Mouse (Mus musculus) midbrain, embryonic 12.5 days (tissue): Measurements from ENCODE around the gene Ikzf5. TPM values are rescaled to one million over a fixed set of nuclear protein-coding genes. Genes with fewer than 3 reads are reported as not detected.
"Not testable (repeated sequence)": the region's sequence is repeated elsewhere in the genome, so short reads cannot be mapped to it uniquely, and the experiment has no call there.

Experiments used
- ATAC-seq: fragments of 200-750 bp; cut with Nextera tagmentation; 2 replicates; pipeline ENCODE4 v1.8.0; 2017; ENCODE audit warnings: low read depth, moderate TSS enrichment, moderate library complexity; ENCODE audit not compliant: low FRiP score
- H3K27ac ChIP-seq: fragments of 300-500 bp; sonication (generic); replicated peaks from 2 replicates; pipeline ENCODE4 v1.5.1; 2016; ENCODE audit warnings: mild to moderate bottlenecking
- H3K27me3 ChIP-seq: fragments of 300-500 bp; sonication (generic); 2 replicates; pipeline ENCODE4 v1.6.1; 2016; ENCODE audit warnings: mild to moderate bottlenecking
- H3K36me3 ChIP-seq: fragments of 300-500 bp; sonication (generic); 2 replicates; pipeline ENCODE4 v1.6.1; 2016
- H3K4me1 ChIP-seq: fragments of 300-500 bp; sonication (generic); 2 replicates; pipeline ENCODE4 v1.6.1; 2016
- H3K4me2 ChIP-seq: fragments of 300-500 bp; sonication (generic); replicated peaks from 2 replicates; pipeline ENCODE4 v1.6.1; 2016; ENCODE audit warnings: mild to moderate bottlenecking, moderate library complexity
- H3K4me3 ChIP-seq: fragments of 300-500 bp; sonication (generic); 2 replicates; pipeline ENCODE4 v1.5.1; 2016; ENCODE audit warnings: mild to moderate bottlenecking
- H3K9ac ChIP-seq: fragments of 300-500 bp; sonication (generic); replicated peaks from 2 replicates; pipeline ENCODE4 v1.6.1; 2016; ENCODE audit warnings: mild to moderate bottlenecking, moderate library complexity
- H3K9me3 ChIP-seq: fragments of 300-500 bp; sonication (generic); 2 replicates; pipeline ENCODE4 v1.6.1; 2016; ENCODE audit warnings: mild to moderate bottlenecking
- WGBS: fragments of 180-500 bp; shearing (Covaris S2); methylation state at CpG from one replicate; pipeline ENCODE4 v1.1.7; 2016; 5-methylcytosine and 5-hydroxymethylcytosine counted together
- polyA plus RNA-seq: library from polyadenylated mRNA; unstranded; fragments of >200 nt; fragmentation: Nextera tagmentation; extraction: Ambion mirVana; gene quantifications from 2 replicates; pipeline ENCODE4 v1.2.1, GENCODE M21; 2016

The Ikzf5 gene
- 20.9 and 23.6 TPM in 2 replicates for polyA plus RNA-seq

DNA sequence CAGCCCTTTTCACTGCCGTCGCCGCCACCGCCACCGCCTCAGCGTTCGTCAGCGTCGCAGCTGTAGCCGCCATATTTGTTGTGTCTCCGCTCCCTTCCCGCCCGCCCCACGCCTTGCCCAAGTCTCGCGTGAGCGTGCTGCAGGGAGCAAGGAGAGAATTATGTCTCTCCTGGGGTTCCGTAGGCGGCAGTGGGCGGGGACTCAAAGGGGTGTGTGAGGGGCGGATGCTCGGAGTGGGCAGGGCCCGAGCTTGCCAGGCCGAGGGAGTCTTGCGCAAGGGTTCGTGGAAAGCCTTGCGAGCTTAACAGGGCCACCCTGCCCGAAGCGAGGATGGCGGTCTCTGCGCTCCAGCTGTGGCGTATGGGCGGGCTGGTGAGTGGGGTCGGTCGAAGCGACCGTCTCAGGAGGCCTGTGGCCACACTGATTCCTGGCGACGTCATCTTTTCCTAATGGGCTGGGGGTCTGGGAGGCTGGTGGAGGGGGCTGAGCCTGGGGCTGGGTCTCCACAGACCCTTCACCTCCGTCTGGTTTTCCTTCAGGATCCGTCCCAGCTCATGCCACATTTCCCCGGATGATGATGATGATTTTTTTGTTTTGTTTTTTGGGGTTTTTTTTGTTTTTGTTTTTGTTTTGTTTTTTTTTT lies at the start of gene Ikzf5, which contains the start of gene Acadsb:
Gene Ikzf5, minus strand, starts transcription at position 106 of the 643 bp plus-strand sequence.
Gene Acadsb, plus strand, starts transcription at position 186 of the 643 bp plus-strand sequence.
- peaks cover 17% of the 10 kb centered on the region for H3K4me1 ChIP-seq
- under 1% methylated on average over 42 of the region's 42 CpGs for WGBS
- peak within 1 kb of the TSS; percentile 86 for H3K9ac ChIP-seq
- no peaks in the 10 kb centered on the region for H3K36me3 ChIP-seq
- peak within 1 kb of the TSS; percentile 98 for H3K4me3 ChIP-seq
- no peaks in the 10 kb centered on the region for H3K27me3 ChIP-seq
- H3K4me2 ChIP-seq = peak within 1 kb of the TSS; percentile 76
- H3K27ac ChIP-seq = peak within 1 kb of the TSS; percentile 75
- no peaks in the 10 kb centered on the region for H3K9me3 ChIP-seq
- ATAC-seq = peak; percentile 97

GRCm38 (mm10) chr7:131456714-131457113 lies 46.4 kb upstream of the Ikzf5 start:
- Histone ChIP-seq H3K27me3 (no peaks in the 10 kb centered on the region), H3K27ac (no peak overlapping the region)

GRCm38 (mm10) chr7:131437051-131437450 lies 26.7 kb upstream of the Ikzf5 start:
- 60% methylated on average over 3 of the region's 3 CpGs for WGBS
- H3K9me3 ChIP-seq = no peaks in the 10 kb centered on the region
- no peak for ATAC-seq
- no peak overlapping the region for H3K4me3 ChIP-seq
- H3K27ac ChIP-seq = no peak overlapping the region
- H3K36me3 ChIP-seq = 0 out of 2 replicates have a peak, but pooled peaks cover 8% of the 10 kb centered on the region
- no peak overlapping the region for H3K9ac ChIP-seq
- H3K27me3 ChIP-seq = no peaks in the 10 kb centered on the region
- no peaks in the 10 kb centered on the region for H3K4me1 ChIP-seq
- H3K4me2 ChIP-seq = no peak overlapping the region

More at GRCm38 (mm10) chr7:131456714-131457113, 46.4 kb upstream of the Ikzf5 start:
- H3K36me3 ChIP-seq = no peaks in the 10 kb centered on the region
- no peak overlapping the region for H3K4me3 ChIP-seq
- no peak for ATAC-seq
- H3K9me3 ChIP-seq = 0 out of 2 replicates have a peak, but pooled peaks cover 2% of the 10 kb centered on the region
- no peak overlapping the region for H3K4me2 ChIP-seq
- H3K4me1 ChIP-seq = no peaks in the 10 kb centered on the region
- H3K9ac ChIP-seq = no peak overlapping the region
- 94% methylated on average over 5 of the region's 5 CpGs for WGBS

- Histone ChIP-seq H3K27ac (no peak overlapping the region), H3K36me3 (peaks cover 14% of the 10 kb centered on the region), H3K9me3 (no peaks in the 10 kb centered on the region), H3K4me1 (no peaks in the 10 kb centered on the region), H3K27me3 (no peaks in the 10 kb centered on the region), H3K9ac (no peak overlapping the region), H3K4me2 (no peak overlapping the region), H3K4me3 (no peak overlapping the region)
- WGBS = 89% methylated on average over 1 of the region's 1 CpGs
- ATAC-seq = no peak
Measured at GRCm38 (mm10) chr7:131434276-131434675, 24.0 kb upstream of the Ikzf5 start.

DNA sequence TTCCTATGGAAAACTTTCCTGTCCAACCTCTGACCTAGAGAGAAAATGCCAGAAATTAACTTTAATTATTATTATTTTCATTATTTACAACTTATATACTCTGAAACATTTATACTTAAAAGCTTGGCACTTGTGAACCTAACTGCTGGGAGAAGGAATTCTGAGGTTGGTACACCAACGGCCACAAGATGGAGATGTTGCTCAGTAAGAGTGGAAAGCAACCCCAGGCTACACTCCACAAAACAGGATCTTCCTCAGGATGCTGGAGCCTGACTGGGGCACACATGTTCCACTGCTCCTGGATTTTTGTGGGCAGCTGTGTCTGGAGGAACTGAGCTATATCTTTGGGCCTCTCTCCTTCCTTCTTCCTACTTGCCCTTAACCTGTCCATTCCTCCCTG lies 21.9 kb upstream of the Ikzf5 start:
- no peak overlapping the region for H3K27ac ChIP-seq
- WGBS = 10% methylated on average over 1 of the region's 1 CpGs
- peaks cover 20% of the 10 kb centered on the region for H3K36me3 ChIP-seq
- H3K4me1 ChIP-seq = no peaks in the 10 kb centered on the region
- no peak overlapping the region for H3K4me3 ChIP-seq
- H3K9ac ChIP-seq = no peak overlapping the region
- no peak overlapping the region for H3K4me2 ChIP-seq
- H3K27me3 ChIP-seq = no peaks in the 10 kb centered on the region
- no peaks in the 10 kb centered on the region for H3K9me3 ChIP-seq
- ATAC-seq = no peak

- no peak overlapping the region for H3K27ac ChIP-seq
Measured at GRCm38 (mm10) chr7:131427331-131427730, 17.0 kb upstream of the Ikzf5 start.

GRCm38 (mm10) chr7:131424912-131425311 lies 14.6 kb upstream of the Ikzf5 start:
- Histone ChIP-seq H3K4me1 (no peaks in the 10 kb centered on the region), H3K36me3 (peaks cover 17% of the 10 kb centered on the region; the same call in 1 of the 2 replicates), H3K9me3 (no peaks in the 10 kb centered on the region), H3K27ac (no peak overlapping the region), H3K9ac (no peak overlapping the region), H3K4me3 (no peak overlapping the region), H3K27me3 (no peaks in the 10 kb centered on the region), H3K4me2 (no peak overlapping the region)
- no peak for ATAC-seq
- 86% methylated on average over 2 of the region's 2 CpGs for whole genome bisulfite sequencing

More at GRCm38 (mm10) chr7:131427331-131427730, 17.0 kb upstream of the Ikzf5 start:
- Histone ChIP-seq H3K4me3 (no peak overlapping the region), H3K27me3 (no peaks in the 10 kb centered on the region), H3K9ac (no peak overlapping the region), H3K4me2 (no peak overlapping the region), H3K36me3 (peaks cover 31% of the 10 kb centered on the region), H3K9me3 (no peaks in the 10 kb centered on the region), H3K4me1 (no peaks in the 10 kb centered on the region)
- no peak for ATAC-seq
- 87% methylated on average over 5 of the region's 5 CpGs for WGBS

GRCm38 (mm10) chr7:131417605-131418004 lies 7.3 kb upstream of the Ikzf5 start:
- Histone ChIP-seq H3K27me3 (no peaks in the 10 kb centered on the region), H3K27ac (no peak overlapping the region), H3K36me3 (no peaks in the 10 kb centered on the region), H3K4me2 (no peak overlapping the region), H3K9me3 (no peaks in the 10 kb centered on the region), H3K4me3 (no peak overlapping the region), H3K4me1 (no peaks in the 10 kb centered on the region), H3K9ac (no peak overlapping the region)
- no peak for ATAC-seq

DNA sequence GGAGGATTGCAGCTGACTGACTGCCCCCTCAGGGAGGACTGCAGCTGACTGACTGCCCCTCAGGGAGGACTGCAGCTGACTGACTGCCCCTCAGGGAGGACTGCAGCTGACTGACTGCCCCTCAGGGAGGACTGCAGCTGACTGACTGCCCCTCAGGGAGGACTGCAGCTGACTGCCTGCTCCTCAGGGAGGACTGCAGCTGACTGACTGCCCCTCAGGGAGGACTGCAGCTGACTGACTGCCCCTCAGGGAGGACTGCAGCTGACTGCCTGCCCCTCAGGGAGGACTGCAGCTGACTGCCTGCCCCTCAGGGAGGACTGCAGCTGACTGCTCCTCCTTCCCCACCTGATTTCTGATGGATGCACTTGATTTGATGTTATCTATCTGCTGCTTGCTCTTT lies 6.4 kb upstream of the Ikzf5 start:
- H3K36me3 ChIP-seq, H3K4me1 ChIP-seq, H3K27ac ChIP-seq, H3K9me3 ChIP-seq, H3K4me3 ChIP-seq, H3K27me3 ChIP-seq, ATAC-seq, H3K4me2 ChIP-seq, H3K9ac ChIP-seq: not testable (repeated sequence)

DNA sequence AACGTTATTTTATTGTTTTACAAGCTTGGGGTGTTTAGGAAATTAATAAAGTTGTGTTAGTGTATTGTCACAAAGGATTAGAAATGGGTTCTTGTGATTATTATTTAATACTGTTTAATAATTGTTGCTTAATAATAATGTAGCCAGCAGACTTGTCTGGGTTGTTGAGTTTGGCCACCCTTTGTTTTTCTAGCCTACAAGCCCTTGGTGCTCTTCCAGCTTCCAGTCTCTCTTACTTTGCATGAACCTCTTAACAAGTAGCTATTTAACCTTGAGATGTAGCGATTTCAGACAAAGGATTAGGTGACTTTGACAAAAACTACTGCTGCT lies 1.6 kb upstream of the Ikzf5 start:
- 76% methylated on average over 2 of the region's 2 CpGs for WGBS
- Histone ChIP-seq H3K9me3 (no peaks in the 10 kb centered on the region), H3K9ac (no peak overlapping the region), H3K4me1 (peaks cover 17% of the 10 kb centered on the region), H3K4me3 (no peak overlapping the region), H3K36me3 (no peaks in the 10 kb centered on the region), H3K4me2 (no peak overlapping the region), H3K27ac (no peak overlapping the region), H3K27me3 (no peaks in the 10 kb centered on the region)
- no peak for ATAC-seq

- Histone ChIP-seq H3K4me3 (peak overlapping the region; percentile 98), H3K27me3 (no peaks in the 10 kb centered on the region), H3K4me1 (peaks cover 17% of the 10 kb centered on the region), H3K9me3 (no peaks in the 10 kb centered on the region), H3K4me2 (peak overlapping the region; percentile 76), H3K36me3 (no peaks in the 10 kb centered on the region), H3K9ac (peak overlapping the region; percentile 37), H3K27ac (no peak overlapping the region)
- 69% methylated on average over 10 of the region's 10 CpGs for WGBS
- ATAC-seq = no peak
Measured at GRCm38 (mm10) chr7:131411221-131411940, 1.1 kb upstream of the Ikzf5 start.

DNA sequence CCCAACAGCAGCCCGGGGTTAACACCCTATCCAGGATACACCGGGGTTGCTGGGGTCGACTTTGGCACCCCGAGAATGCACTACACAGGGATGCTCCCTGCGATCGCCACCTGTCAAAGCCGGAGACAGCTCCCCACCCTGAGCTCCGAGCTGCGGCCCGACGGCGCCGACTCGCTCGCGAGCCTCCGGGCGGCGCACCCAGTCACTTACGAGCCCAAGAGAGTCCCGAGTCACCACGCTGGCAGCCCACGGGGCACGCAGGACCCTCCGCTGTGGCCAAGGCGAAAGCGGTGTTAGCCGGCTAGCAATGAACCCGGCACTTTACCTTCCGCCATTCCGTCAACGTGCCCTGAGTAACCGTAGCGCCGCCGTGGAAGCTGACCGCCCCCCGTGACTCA lies 334 bp downstream of the Ikzf5 start:
- H3K9me3 ChIP-seq = no peaks in the 10 kb centered on the region
- peak overlapping the region; percentile 98 for H3K4me3 ChIP-seq
- H3K9ac ChIP-seq = peak overlapping the region; percentile 86
- ATAC-seq = peak; percentile 72
- H3K36me3 ChIP-seq = no peaks in the 10 kb centered on the region
- peak overlapping the region; percentile 75 for H3K27ac ChIP-seq
- H3K4me2 ChIP-seq = peak overlapping the region; percentile 76
- WGBS = under 1% methylated on average over 38 of the region's 38 CpGs
- H3K27me3 ChIP-seq = no peaks in the 10 kb centered on the region
- H3K4me1 ChIP-seq = peaks cover 17% of the 10 kb centered on the region
